Mouse (Mus musculus) small intestine, adult 10 weeks (tissue): ENCODE data around the gene Timm13. TPM values are rescaled to one million over a fixed set of nuclear protein-coding genes. Genes with fewer than 3 reads are reported as not detected.

Experiments used
- polyA plus RNA-seq: library from polyadenylated mRNA; stranded (reverse); fragments of 350-450 nt; fragmentation: Illumina TruSeq; extraction: RNeasy Lipid Tissue Mini Kit (QIAGEN cat#74804); gene quantifications from one replicate; pipeline ENCODE4 v1.2.3, GENCODE M21; 2014; ENCODE audit warnings: low replicate concordance

Gene Timm13
- not detected for polyA plus RNA-seq

GRCm38 (mm10) chr10:80900318-80901247 lies at the start of gene Timm13:
Gene Timm13, minus strand, starts transcription at chr10:80900969.

GRCm38 (mm10) chr10:80929299-80930226 lies 28.8 kb upstream of the Timm13 start, which contains the start of gene Gadd45b:
Gene Gadd45b, plus strand, starts transcription at chr10:80930073.

GRCm38 (mm10) chr10:80917779-80918434 lies 17.1 kb upstream of the Timm13 start, which contains the start of gene Lmnb2:
Gene Lmnb2, minus strand, starts transcription at chr10:80918245.

GRCm38 (mm10) chr10:80871581-80871980 lies 29.2 kb downstream of the Timm13 start, which contains the start of gene Tmprss9:
Gene Tmprss9, plus strand, starts transcription at chr10:80871848.

GRCm38 (mm10) chr10:80854913-80855748 lies 45.6 kb downstream of the Timm13 start, which contains the start of the genes Lsm7 and Sppl2b:
Gene Lsm7, minus strand, starts transcription at chr10:80855209.
Gene Sppl2b, plus strand, starts transcription at chr10:80855275.

Other genes with a start within 250 kb of the Timm13 start
- 0.19 TPM for gene Btbd2, start 243.9 kb downstream of the Timm13 start, polyA plus RNA-seq
- gene Mknk2, start 222.9 kb downstream of the Timm13 start, polyA plus RNA-seq = 0.56 TPM
- gene Mob3a, start 199.0 kb downstream of the Timm13 start, polyA plus RNA-seq = 2.5 TPM
- gene Izumo4, start 198.8 kb downstream of the Timm13 start, polyA plus RNA-seq = not detected
- gene Ap3d1, start 158.7 kb downstream of the Timm13 start, polyA plus RNA-seq = 7.6 TPM
- gene Dot1l, start 145.8 kb downstream of the Timm13 start, polyA plus RNA-seq = 4.4 TPM
- gene Sf3a2, start 102.8 kb downstream of the Timm13 start, polyA plus RNA-seq = 1.9 TPM
- gene Plekhj1, start 102.3 kb downstream of the Timm13 start, polyA plus RNA-seq = not detected
- gene Amh, start 95.7 kb downstream of the Timm13 start, polyA plus RNA-seq = not detected
- not detected for gene Jsrp1, start 87.5 kb downstream of the Timm13 start, polyA plus RNA-seq
- gene Oaz1, start 74.3 kb downstream of the Timm13 start, polyA plus RNA-seq = 174 TPM
- not detected for gene Lingo3, start 56.9 kb downstream of the Timm13 start, polyA plus RNA-seq
- not detected for gene Lsm7, start 45.8 kb downstream of the Timm13 start, polyA plus RNA-seq
- 0.11 TPM for gene Sppl2b, start 45.7 kb downstream of the Timm13 start, polyA plus RNA-seq
- not detected for gene Tmprss9, start 29.1 kb downstream of the Timm13 start, polyA plus RNA-seq
- gene Lmnb2, start 17.3 kb upstream of the Timm13 start, polyA plus RNA-seq = 0.45 TPM
- gene Gadd45b, start 29.1 kb upstream of the Timm13 start, polyA plus RNA-seq = 9.7 TPM
- gene Gng7, start 114.0 kb upstream of the Timm13 start, polyA plus RNA-seq = not detected
- gene Diras1, start 124.7 kb upstream of the Timm13 start, polyA plus RNA-seq = 0.15 TPM
- gene Slc39a3, start 136.5 kb upstream of the Timm13 start, polyA plus RNA-seq = 0.19 TPM
- gene Sgta, start 159.2 kb upstream of the Timm13 start, polyA plus RNA-seq = 0.41 TPM
- not detected for gene Thop1, start 169.1 kb upstream of the Timm13 start, polyA plus RNA-seq
- 29.5 TPM for gene Creb3l3, start 197.9 kb upstream of the Timm13 start, polyA plus RNA-seq
- gene Map2k2, start 204.9 kb upstream of the Timm13 start, polyA plus RNA-seq = 4.5 TPM
- gene Zbtb7a, start 234.3 kb upstream of the Timm13 start, polyA plus RNA-seq = 19.8 TPM